Mouse (Mus musculus) neural tube, embryonic 14.5 days (tissue): ENCODE results near the gene Pou4f1. TPM values are rescaled to one million over a fixed set of nuclear protein-coding genes. Genes with fewer than 3 reads are reported as not detected.

Experiments
- polyA plus RNA-seq: library from polyadenylated mRNA; unstranded; fragments of >200 nt; fragmentation: Nextera tagmentation; extraction: Ambion mirVana; gene quantifications from 2 replicates; pipeline ENCODE4 v1.2.1, GENCODE M21; 2014

The Pou4f1 gene
- polyA plus RNA-seq, 1 experiment from 2014 or later: 84.2 TPM

Other genes starting within 250 kb of the Pou4f1 start
- gene Rnf219, start 54.6 kb upstream of the Pou4f1 start, polyA plus RNA-seq: 33.8 and 34.4 TPM in 2 replicates